Mouse (Mus musculus) MEL (cell line): ENCODE measurements around the gene Sned1. TPM values are rescaled to one million over a fixed set of nuclear protein-coding genes. Genes with fewer than 3 reads are reported as not detected.

Source experiments
- DNase-seq: peaks from one replicate; pipeline ENCODE4 v3.0.0; 2011; ENCODE audit warnings: low read depth, low spot score
- H3K27ac ChIP-seq: 2 replicates; pipeline ENCODE4 v1.5.1; 2012; ENCODE audit warnings: low read depth, mild to moderate bottlenecking, control low read depth, low read length, moderate library complexity; ENCODE audit not compliant: control insufficient read depth
- H3K27me3 ChIP-seq, 2 experiments: fragments of 150-350 bp in 1 of 2; sonication (generic) in 1 of 2; 2 replicates each; pipeline ENCODE4 v1.6.1; 2012; ENCODE audit warnings: low read length in 2 of 2, mild to moderate bottlenecking in 2 of 2, improper control_type of control experiment in 1 of 2, moderate library complexity in 1 of 2; ENCODE audit not compliant: insufficient read depth in 2 of 2, control insufficient read depth in 1 of 2
- H3K36me3 ChIP-seq, 2 experiments: 2 replicates each; pipeline ENCODE4 v1.6.1; 2012 to 2014; ENCODE audit warnings: low read length in 2 of 2, improper control_type of control experiment in 1 of 2, inconsistent platforms in 1 of 2, mild to moderate bottlenecking in 1 of 2; ENCODE audit not compliant: insufficient read depth in 2 of 2, control insufficient read depth in 1 of 2
- H3K4me1 ChIP-seq, 2 experiments: fragments of 150-350 bp in 1 of 2; sonication (generic) in 1 of 2; 2 replicates each; pipeline ENCODE4 v1.6.1; 2012; ENCODE audit warnings: low read length in 2 of 2, improper control_type of control experiment in 1 of 2, mild to moderate bottlenecking in 1 of 2; ENCODE audit not compliant: insufficient read depth in 2 of 2, control insufficient read depth in 1 of 2
- H3K4me3 ChIP-seq, 2 experiments: fragments of 150-350 bp in 1 of 2; sonication (generic) in 1 of 2; 2 replicates each; pipeline ENCODE4 v1.5.1; 2012; ENCODE audit warnings: low read depth in 2 of 2, low read length in 2 of 2, mild to moderate bottlenecking in 2 of 2, moderate library complexity in 2 of 2, control low read depth in 1 of 2, improper control_type of control experiment in 1 of 2; ENCODE audit not compliant: control insufficient read depth in 1 of 2, insufficient read depth in 1 of 2
- H3K79me2 ChIP-seq: 2 replicates; pipeline ENCODE4 v1.6.1; 2012; ENCODE audit warnings: mild to moderate bottlenecking, low read length, moderate library complexity; ENCODE audit not compliant: control insufficient read depth, poor library complexity, insufficient read depth
- H3K9ac ChIP-seq: 2 replicates; pipeline ENCODE4 v1.6.1; 2012; ENCODE audit warnings: low read depth, mild to moderate bottlenecking, control low read depth, low read length, moderate library complexity; ENCODE audit not compliant: control insufficient read depth, poor library complexity, severe bottlenecking
- H3K9me3 ChIP-seq: fragments of 150-350 bp; sonication (generic); replicated peaks from 2 replicates; pipeline ENCODE4 v1.6.1; 2012; ENCODE audit warnings: mild to moderate bottlenecking, low read length, improper control_type of control experiment, moderate library complexity; ENCODE audit not compliant: insufficient read depth
- BHLHE40 ChIP-seq: IDR thresholded peaks from 2 replicates; pipeline ENCODE4 v1.6.1; 2012; ENCODE audit warnings: low read depth, mild to moderate bottlenecking, inconsistent platforms, low read length, improper control_type of control experiment, borderline replicate concordance
- CHD1 ChIP-seq: IDR thresholded peaks from 2 replicates; pipeline ENCODE4 v1.6.1; 2012; ENCODE audit warnings: low read depth, mild to moderate bottlenecking, inconsistent platforms, low read length, improper control_type of control experiment
- CHD2 ChIP-seq: IDR thresholded peaks from 2 replicates; pipeline ENCODE4 v1.6.1; 2011; ENCODE audit warnings: low read length, improper control_type of control experiment
- CTCF ChIP-seq, 3 experiments: IDR thresholded peaks in 2 of 3; conservative IDR thresholded peaks in 1 of 3; 2 replicates each; pipeline ENCODE4 v1.5.1; 2011 to 2012; ENCODE audit warnings: low read length in 3 of 3, low read depth in 2 of 3, mild to moderate bottlenecking in 2 of 3, improper control_type of control experiment in 1 of 3, inconsistent platforms in 1 of 3, mixed read lengths in 1 of 3, moderate library complexity in 1 of 3; ENCODE audit not compliant: control insufficient read depth in 1 of 3, insufficient read depth in 1 of 3, poor library complexity in 1 of 3, severe bottlenecking in 1 of 3
- ELF1 ChIP-seq: IDR thresholded peaks from 2 replicates; pipeline ENCODE4 v1.6.1; 2014; ENCODE audit warnings: low read depth, mild to moderate bottlenecking, inconsistent platforms, low read length, improper control_type of control experiment, moderate library complexity
- EP300 ChIP-seq, 2 experiments: IDR thresholded peaks; 2 replicates each; pipeline ENCODE4 v1.6.1; 2011; ENCODE audit warnings: improper control_type of control experiment in 2 of 2, low read length in 2 of 2, low read depth in 1 of 2, mild to moderate bottlenecking in 1 of 2
- ETS1 ChIP-seq: IDR thresholded peaks from 2 replicates; pipeline ENCODE4 v1.6.1; 2012; ENCODE audit warnings: low read depth, mild to moderate bottlenecking, inconsistent platforms, low read length, improper control_type of control experiment, moderate library complexity
- GABPA ChIP-seq: IDR thresholded peaks from 2 replicates; pipeline ENCODE4 v1.6.1; 2012; ENCODE audit warnings: low read depth, mild to moderate bottlenecking, inconsistent platforms, low read length, improper control_type of control experiment, moderate library complexity
- GATA1 ChIP-seq: IDR thresholded peaks from 2 replicates; pipeline ENCODE4 v1.6.1; 2011; ENCODE audit warnings: low read depth, low read length, improper control_type of control experiment
- HCFC1 ChIP-seq: IDR thresholded peaks from 2 replicates; pipeline ENCODE4 v1.6.1; 2012; ENCODE audit warnings: low read depth, mild to moderate bottlenecking, inconsistent platforms, low read length, improper control_type of control experiment, moderate library complexity
- JUND ChIP-seq: IDR thresholded peaks from 2 replicates; pipeline ENCODE4 v1.6.1; 2011; ENCODE audit warnings: low read depth, mild to moderate bottlenecking, improper control_type of control experiment, low read length
- KAT2A ChIP-seq: conservative IDR thresholded peaks from 2 replicates; pipeline ENCODE4 v1.6.1; 2012; ENCODE audit warnings: low read depth, low read length, improper control_type of control experiment, inconsistent platforms
- MAX ChIP-seq: IDR thresholded peaks from 2 replicates; pipeline ENCODE4 v1.6.1; 2011; ENCODE audit warnings: low read length, improper control_type of control experiment
- MAZ ChIP-seq: IDR thresholded peaks from 2 replicates; pipeline ENCODE4 v1.6.1; 2012; ENCODE audit warnings: low read depth, mild to moderate bottlenecking, inconsistent platforms, low read length, improper control_type of control experiment
- MEF2A ChIP-seq: IDR thresholded peaks from 2 replicates; pipeline ENCODE4 v1.6.1; 2014; ENCODE audit warnings: low read depth, mild to moderate bottlenecking, inconsistent platforms, low read length, improper control_type of control experiment; ENCODE audit not compliant: poor library complexity, insufficient replicate concordance, severe bottlenecking; ENCODE audit errors: extremely low read depth
- MYB ChIP-seq: IDR thresholded peaks from 2 replicates; pipeline ENCODE4 v1.6.1; 2011; ENCODE audit warnings: mild to moderate bottlenecking, low read depth, low read length, improper control_type of control experiment
- MYC ChIP-seq: IDR thresholded peaks from 2 replicates; pipeline ENCODE4 v1.6.1; 2011; ENCODE audit warnings: low read depth, mild to moderate bottlenecking, low read length, improper control_type of control experiment, moderate library complexity
- NELFE ChIP-seq: IDR thresholded peaks from 2 replicates; pipeline ENCODE4 v1.6.1; 2011; ENCODE audit warnings: low read depth, low read length, improper control_type of control experiment
- POLR2A ChIP-seq, 2 experiments: IDR thresholded peaks; 2 replicates each; pipeline ENCODE4 v1.6.1; 2011 to 2012; ENCODE audit warnings: low read length in 2 of 2, mild to moderate bottlenecking in 2 of 2, control low read depth in 1 of 2, improper control_type of control experiment in 1 of 2, low read depth in 1 of 2, moderate library complexity in 1 of 2; ENCODE audit not compliant: control insufficient read depth in 1 of 2, insufficient read depth in 1 of 2, poor library complexity in 1 of 2
- POLR2AphosphoS2 ChIP-seq: IDR thresholded peaks from 2 replicates; pipeline ENCODE4 v1.6.1; 2011; ENCODE audit warnings: low read length, improper control_type of control experiment
- RAD21 ChIP-seq: IDR thresholded peaks from 2 replicates; pipeline ENCODE4 v1.6.1; 2011; ENCODE audit warnings: mild to moderate bottlenecking, low read depth, low read length, improper control_type of control experiment
- RCOR1 ChIP-seq: IDR thresholded peaks from 2 replicates; pipeline ENCODE4 v1.6.1; 2012; ENCODE audit warnings: low read depth, mild to moderate bottlenecking, inconsistent platforms, low read length, improper control_type of control experiment
- SMC3 ChIP-seq: IDR thresholded peaks from 2 replicates; pipeline ENCODE4 v1.6.1; 2011; ENCODE audit warnings: low read depth, low read length, improper control_type of control experiment
- TAL1 ChIP-seq: IDR thresholded peaks from 2 replicates; pipeline ENCODE4 v1.6.1; 2012; ENCODE audit warnings: mild to moderate bottlenecking, inconsistent platforms, low read length, moderate library complexity, mixed read lengths
- TBP ChIP-seq: IDR thresholded peaks from 2 replicates; pipeline ENCODE4 v1.8.0; 2011; ENCODE audit warnings: low read depth, low read length, improper control_type of control experiment
- TCF12 ChIP-seq: IDR thresholded peaks from 2 replicates; pipeline ENCODE4 v1.6.1; 2014; ENCODE audit warnings: low read depth, mild to moderate bottlenecking, inconsistent platforms, low read length, improper control_type of control experiment, moderate library complexity
- UBTF ChIP-seq: IDR thresholded peaks from 2 replicates; pipeline ENCODE4 v1.6.1; 2012; ENCODE audit warnings: low read depth, mild to moderate bottlenecking, inconsistent platforms, low read length, improper control_type of control experiment, moderate library complexity, borderline replicate concordance; ENCODE audit not compliant: insufficient read depth
- USF1 ChIP-seq: IDR thresholded peaks from 2 replicates; pipeline ENCODE4 v1.6.1; 2014; ENCODE audit warnings: low read depth, mild to moderate bottlenecking, inconsistent platforms, low read length, improper control_type of control experiment, moderate library complexity
- USF2 ChIP-seq, 2 experiments: IDR thresholded peaks; 2 replicates each; pipeline ENCODE4 v1.6.1; 2011 to 2012; ENCODE audit warnings: improper control_type of control experiment in 2 of 2, low read length in 2 of 2, borderline replicate concordance in 1 of 2, inconsistent platforms in 1 of 2, low read depth in 1 of 2, mild to moderate bottlenecking in 1 of 2; ENCODE audit not compliant: insufficient read depth in 1 of 2
- ZC3H11A ChIP-seq: IDR thresholded peaks from 2 replicates; pipeline ENCODE4 v1.6.1; 2012; ENCODE audit warnings: low read depth, mild to moderate bottlenecking, inconsistent platforms, low read length, improper control_type of control experiment
- ZKSCAN1 ChIP-seq: IDR thresholded peaks from 2 replicates; pipeline ENCODE4 v1.6.1; 2012; ENCODE audit warnings: low read depth, mild to moderate bottlenecking, inconsistent platforms, low read length, improper control_type of control experiment, moderate library complexity
- ZMIZ1 ChIP-seq: IDR thresholded peaks from 2 replicates; pipeline ENCODE4 v1.6.1; 2012; ENCODE audit warnings: low read depth, mild to moderate bottlenecking, inconsistent platforms, low read length, improper control_type of control experiment, moderate library complexity
- ZNF384 ChIP-seq: IDR thresholded peaks from 2 replicates; pipeline ENCODE4 v1.6.1; 2012; ENCODE audit warnings: low read depth, mild to moderate bottlenecking, inconsistent platforms, low read length, improper control_type of control experiment
- polyA plus RNA-seq, 2 experiments: library from polyadenylated mRNA; stranded (reverse) in 1 of 2; unstranded in 1 of 2; fragments of >175 nt in 1 of 2; fragments of >200 nt in 1 of 2; gene quantifications; 2 replicates each; pipeline versions ENCODE4 v1.2.1 to v1.2.4; 2012; ENCODE audit warnings: low replicate concordance in 2 of 2, low read depth in 1 of 2; ENCODE audit not compliant: insufficient read length in 2 of 2, insufficient read depth in 1 of 2, missing spikeins in 1 of 2
- total RNA-seq: library from RNA; depleted of rRNA; stranded (reverse); fragments of 300-350 nt; gene quantifications from 2 replicates; pipeline ENCODE4 v1.2.3, GENCODE M21; 2012

Gene Sned1
- total and polyA plus RNA-seq, 3 experiments = 0.12 to 0.13 TPM; not detected in 1

- Histone ChIP-seq H3K4me3 (no peak overlapping the region), H3K36me3 (no peaks in the 10 kb centered on the region; a peak in 1 of 4 replicates)
- no peak for DNase-seq
Observed at GRCm38 (mm10) chr1:93271751-93272150, 36.1 kb downstream of the Sned1 start.

GRCm38 (mm10) chr1:93272409-93272821 is 36.8 kb downstream of the Sned1 start:
- Histone ChIP-seq H3K79me2 (no peaks in the 10 kb centered on the region), H3K4me3 (no peak overlapping the region), H3K27me3 (no peaks in the 10 kb centered on the region; a peak in 1 of 4 replicates), H3K36me3 (no peaks in the 10 kb centered on the region), H3K9ac (no peak overlapping the region), H3K4me1 (0 out of 4 replicates have a peak, but pooled peaks cover 0 to 4% of the 10 kb centered on the region in 2 experiments), H3K9me3 (no peaks in the 10 kb centered on the region), H3K27ac (no peak overlapping the region)
- DNase-seq = peak; percentile 77
- TF ChIP-seq USF1 (no peak), TCF12 (0 out of 2 replicates have a peak, but pooled peaks have one; percentile 34), JUND (no peak), POLR2A (IDR thresholded peaks at IDR 0.05; ENCODE audit: control insufficient read depth in 1 of 2, insufficient read depth in 1 of 2, low read depth in 1 of 2, low read length in 2 of 2, poor library complexity in 1 of 2) (no peak), TAL1 (no peak), MYB (no peak), MYC (no peak), MAZ (peak; percentile 73; the same call in 1 of the 2 replicates), SMC3 (peak; percentile 29), RCOR1 (peak; percentile 34; the same call in 1 of the 2 replicates), ELF1 (0 out of 2 replicates have a peak, but pooled peaks have one; percentile 23), USF2 (IDR thresholded peaks at IDR 0.05; ENCODE audit: borderline replicate concordance in 1 of 2, insufficient read depth in 1 of 2, low read depth in 1 of 2, low read length in 2 of 2) (no peak), MAX (no peak), MEF2A (no peak), ZKSCAN1 (no peak), POLR2AphosphoS2 (no peak), GABPA (no peak), CHD2 (no peak), ZMIZ1 (no peak), ZC3H11A (no peak), NELFE (no peak), CTCF (IDR thresholded peaks at IDR 0.05 in 2 of 3, conservative IDR thresholded peaks at IDR 0.05 in 1 of 3; ENCODE audit: control insufficient read depth in 1 of 3, insufficient read depth in 1 of 3, low read depth in 2 of 3, low read length in 3 of 3, poor library complexity in 1 of 3, severe bottlenecking in 1 of 3) (0 out of 6 replicates have a peak, but pooled peaks of 1 of the 3 experiments have one; percentile 0), TBP (no peak), ETS1 (no peak), HCFC1 (peak; percentile 43; the same call in 1 of the 2 replicates), CHD1 (no peak), KAT2A (no peak), RAD21 (no peak)

More at GRCm38 (mm10) chr1:93271751-93272150, 36.1 kb downstream of the Sned1 start:
- TF ChIP-seq POLR2AphosphoS2 = no peak
- no peak for TF ChIP-seq USF1
- TF ChIP-seq TBP = no peak
- no peak for TF ChIP-seq MYB
- no peak for TF ChIP-seq ZNF384
- no peak for TF ChIP-seq EP300 (IDR thresholded peaks at IDR 0.05; ENCODE audit: low read depth in 1 of 2, low read length in 2 of 2)
- TF ChIP-seq UBTF = no peak
- TF ChIP-seq GATA1 = no peak
- TF ChIP-seq TAL1 = no peak
- TF ChIP-seq MAX = no peak
- no peak for TF ChIP-seq NELFE
- TF ChIP-seq BHLHE40 = no peak
- Histone ChIP-seq H3K79me2 (no peaks in the 10 kb centered on the region), H3K27me3 (no peaks in the 10 kb centered on the region; a peak in 1 of 4 replicates), H3K27ac (no peak overlapping the region), H3K4me1 (peaks cover 0 to 5% of the 10 kb centered on the region in 2 experiments; a peak in 1 of 4 replicates), H3K9ac (no peak overlapping the region), H3K9me3 (no peaks in the 10 kb centered on the region)
